Mouse (Mus musculus) neural tube, embryonic 15.5 days (tissue): ENCODE measurements around the gene Mgat4a. TPM values are rescaled to one million over a fixed set of nuclear protein-coding genes. Genes with fewer than 3 reads are reported as not detected.
A peak's percentile ranks its signal among the peaks of the same experiment; 100 is the strongest.

Experiments used
- ATAC-seq: fragments of 200-750 bp; cut with Nextera tagmentation; 2 replicates; pipeline ENCODE4 v1.8.0; 2017; ENCODE audit warnings: mild to moderate bottlenecking, moderate TSS enrichment, moderate library complexity; ENCODE audit not compliant: low FRiP score
- H3K27ac ChIP-seq: fragments of 300-500 bp; sonication (generic); replicated peaks from 2 replicates; pipeline ENCODE4 v1.5.1; 2015; ENCODE audit warnings: mild to moderate bottlenecking, inconsistent platforms
- H3K27me3 ChIP-seq: fragments of 300-500 bp; sonication (generic); replicated peaks from 2 replicates; pipeline ENCODE4 v1.6.1; 2015; ENCODE audit warnings: inconsistent platforms
- H3K36me3 ChIP-seq: fragments of 300-500 bp; sonication (generic); 2 replicates; pipeline ENCODE4 v1.6.1; 2015; ENCODE audit warnings: inconsistent platforms
- H3K4me1 ChIP-seq: fragments of 300-500 bp; sonication (generic); 2 replicates; pipeline ENCODE4 v1.6.1; 2015; ENCODE audit warnings: inconsistent platforms
- H3K4me2 ChIP-seq: fragments of 300-500 bp; sonication (generic); 2 replicates; pipeline ENCODE4 v1.6.1; 2015; ENCODE audit warnings: inconsistent platforms, mild to moderate bottlenecking, moderate library complexity
- H3K4me3 ChIP-seq: fragments of 300-500 bp; sonication (generic); replicated peaks from 2 replicates; pipeline ENCODE4 v1.5.1; 2015; ENCODE audit warnings: mild to moderate bottlenecking, inconsistent platforms
- H3K9ac ChIP-seq: fragments of 300-500 bp; sonication (generic); replicated peaks from 2 replicates; pipeline ENCODE4 v1.6.1; 2015; ENCODE audit warnings: mild to moderate bottlenecking, inconsistent platforms
- H3K9me3 ChIP-seq: fragments of 300-500 bp; sonication (generic); replicated peaks from 2 replicates; pipeline ENCODE4 v1.6.1; 2016; ENCODE audit warnings: inconsistent platforms
- WGBS: fragments of 180-500 bp; shearing (Covaris S2); methylation state at CpG from one replicate; pipeline ENCODE4 v1.1.7; 2015; ENCODE audit warnings: mixed read lengths; 5-methylcytosine and 5-hydroxymethylcytosine counted together
- polyA plus RNA-seq: library from polyadenylated mRNA; unstranded; fragments of >200 nt; fragmentation: Nextera tagmentation; extraction: Ambion mirVana; gene quantifications from 2 replicates; pipeline ENCODE4 v1.2.1, GENCODE M21; 2015

Gene Mgat4a
- polyA plus RNA-seq, 1 experiment from 2014 or later, result 10.6 TPM

GRCm38 (mm10) chr1:37408678-37409077 is 132.1 kb downstream of the Mgat4a start:
- Histone ChIP-seq H3K4me3 (no peak overlapping the region), H3K4me1 (no peaks in the 10 kb centered on the region), H3K27ac (no peak overlapping the region), H3K9me3 (no peaks in the 10 kb centered on the region), H3K4me2 (no peak overlapping the region), H3K9ac (no peak overlapping the region), H3K36me3 (0 out of 2 replicates have a peak, but pooled peaks cover 7% of the 10 kb centered on the region), H3K27me3 (no peaks in the 10 kb centered on the region)
- WGBS, result 78% methylated on average over 3 of the region's 3 CpGs
- ATAC-seq, result no peak

- no peak overlapping the region for H3K27ac ChIP-seq
- ATAC-seq, result no peak
- peaks cover 10% of the 10 kb centered on the region; the same call in 1 of the 2 replicates for H3K36me3 ChIP-seq
- no peak overlapping the region for H3K4me2 ChIP-seq
- 83% methylated on average over 8 of the region's 8 CpGs for WGBS
- no peaks in the 10 kb centered on the region for H3K4me1 ChIP-seq
- no peaks in the 10 kb centered on the region for H3K9me3 ChIP-seq
- no peak overlapping the region for H3K4me3 ChIP-seq
- no peaks in the 10 kb centered on the region for H3K27me3 ChIP-seq
- H3K9ac ChIP-seq, result no peak overlapping the region
Observed at GRCm38 (mm10) chr1:37408059-37408458, 132.8 kb downstream of the Mgat4a start.

GRCm38 (mm10) chr1:37407228-37407627 is 133.6 kb downstream of the Mgat4a start:
- 83% methylated on average over 8 of the region's 8 CpGs for WGBS

GRCm38 (mm10) chr1:37405137-37405536 is 135.7 kb downstream of the Mgat4a start:
- no peaks in the 10 kb centered on the region for H3K4me1 ChIP-seq
- H3K36me3 ChIP-seq, result peaks cover 32% of the 10 kb centered on the region
- ATAC-seq, result peak; percentile 41; the same call in 1 of the 2 replicates
- 62% methylated on average over 2 of the region's 2 CpGs for WGBS
- no peak overlapping the region for H3K4me3 ChIP-seq
- no peak overlapping the region for H3K27ac ChIP-seq
- no peak overlapping the region for H3K9ac ChIP-seq
- H3K4me2 ChIP-seq, result no peak overlapping the region
- H3K27me3 ChIP-seq, result no peaks in the 10 kb centered on the region
- no peaks in the 10 kb centered on the region for H3K9me3 ChIP-seq

More at GRCm38 (mm10) chr1:37407228-37407627, 133.6 kb downstream of the Mgat4a start:
- ATAC-seq, result no peak
- Histone ChIP-seq H3K27me3 (no peaks in the 10 kb centered on the region), H3K36me3 (peaks cover 18% of the 10 kb centered on the region), H3K4me3 (no peak overlapping the region), H3K27ac (no peak overlapping the region), H3K9ac (no peak overlapping the region), H3K9me3 (no peaks in the 10 kb centered on the region), H3K4me2 (no peak overlapping the region), H3K4me1 (no peaks in the 10 kb centered on the region)

GRCm38 (mm10) chr1:37401687-37402086 is 139.1 kb downstream of the Mgat4a start:
- Histone ChIP-seq H3K4me2 (no peak overlapping the region), H3K9me3 (no peaks in the 10 kb centered on the region), H3K36me3 (peaks cover 46% of the 10 kb centered on the region), H3K27me3 (no peaks in the 10 kb centered on the region), H3K27ac (no peak overlapping the region), H3K4me1 (no peaks in the 10 kb centered on the region; the same call in 1 of the 2 replicates), H3K9ac (no peak overlapping the region), H3K4me3 (no peak overlapping the region)
- WGBS, result 59% methylated on average over 4 of the region's 4 CpGs
- ATAC-seq, result no peak

GRCm38 (mm10) chr1:37399734-37400133 is 141.1 kb downstream of the Mgat4a start:
- Histone ChIP-seq H3K9ac (no peak overlapping the region), H3K27me3 (no peaks in the 10 kb centered on the region), H3K27ac (no peak overlapping the region), H3K4me1 (no peaks in the 10 kb centered on the region; the same call in 1 of the 2 replicates), H3K4me2 (no peak overlapping the region), H3K36me3 (peaks cover 63% of the 10 kb centered on the region), H3K4me3 (no peak overlapping the region), H3K9me3 (no peaks in the 10 kb centered on the region)
- whole genome bisulfite sequencing, result 63% methylated on average over 8 of the region's 8 CpGs
- ATAC-seq, result no peak

GRCm38 (mm10) chr1:37398961-37399360 is 141.9 kb downstream of the Mgat4a start:
- Histone ChIP-seq H3K27ac (no peak overlapping the region), H3K9ac (no peak overlapping the region), H3K4me1 (no peaks in the 10 kb centered on the region; the same call in 1 of the 2 replicates), H3K27me3 (no peaks in the 10 kb centered on the region), H3K9me3 (no peaks in the 10 kb centered on the region), H3K36me3 (peaks cover 70% of the 10 kb centered on the region), H3K4me3 (no peak overlapping the region), H3K4me2 (no peak overlapping the region)
- no peak for ATAC-seq
- WGBS, result 18% methylated on average over 3 of the region's 3 CpGs

- Histone ChIP-seq H3K27me3 (no peaks in the 10 kb centered on the region), H3K27ac (no peak overlapping the region), H3K36me3 (peaks cover 74% of the 10 kb centered on the region)
Observed at GRCm38 (mm10) chr1:37396481-37396880, 144.3 kb downstream of the Mgat4a start.

GRCm38 (mm10) chr1:37393174-37393573 is 147.6 kb downstream of the Mgat4a start:
- 68% methylated on average over 5 of the region's 5 CpGs for WGBS
- Histone ChIP-seq H3K36me3 (peaks cover 75% of the 10 kb centered on the region), H3K4me1 (no peaks in the 10 kb centered on the region), H3K27ac (no peak overlapping the region), H3K4me3 (no peak overlapping the region), H3K4me2 (no peak overlapping the region), H3K27me3 (no peaks in the 10 kb centered on the region), H3K9ac (no peak overlapping the region), H3K9me3 (no peaks in the 10 kb centered on the region)
- no peak for ATAC-seq

More at GRCm38 (mm10) chr1:37396481-37396880, 144.3 kb downstream of the Mgat4a start:
- H3K4me2 ChIP-seq, result no peak overlapping the region
- no peaks in the 10 kb centered on the region for H3K9me3 ChIP-seq
- 62% methylated on average over 1 of the region's 1 CpGs for WGBS
- no peak overlapping the region for H3K4me3 ChIP-seq
- no peak overlapping the region for H3K9ac ChIP-seq
- no peaks in the 10 kb centered on the region; the same call in 1 of the 2 replicates for H3K4me1 ChIP-seq
- no peak for ATAC-seq

Other genes starting within 250 kb of the Mgat4a start
- 57.2 and 67.4 TPM in 2 replicates for gene Inpp4a, start 241.2 kb downstream of the Mgat4a start, polyA plus RNA-seq
- 59.6 and 62.3 TPM in 2 replicates for gene Coa5, start 110.9 kb downstream of the Mgat4a start, polyA plus RNA-seq
- 118 and 123 TPM in 2 replicates for gene Unc50, start 110.9 kb downstream of the Mgat4a start, polyA plus RNA-seq
- 3.2 and 6.3 TPM in 2 replicates for gene 2010300C02Rik, start 179.1 kb upstream of the Mgat4a start, polyA plus RNA-seq